Mouse (Mus musculus) gastrocnemius, postnatal 36 days (tissue): ENCODE measurements around the gene Ccdc77. TPM values are rescaled to one million over a fixed set of nuclear protein-coding genes. Genes with fewer than 3 reads are reported as not detected.
"Not testable (repeated sequence)": the region's sequence is repeated elsewhere in the genome, so short reads cannot be mapped to it uniquely, and the experiment has no call there.

Source experiments
- DNase-seq, 2 experiments: peaks; one replicate each; pipeline ENCODE4 v3.0.0; 2022
- intact Hi-C: fragments of 180-260 bp; cut with DNase I; formaldehyde crosslinking; loops from one replicate; pipeline ENCODE4 v1.15.1; 2025
- total RNA-seq, 2 experiments: library from RNA; stranded (reverse); gene quantifications; 2 replicates each; pipeline ENCODE4 v1.2.3; 2021

Ccdc77 gene
- total RNA-seq, 2 experiments from 2014 or later, result 3.5 to 4.4 TPM

GRCm38 (mm10) chr6:120318303-120318940 lies 45.8 kb downstream of the Ccdc77 start:
- intact Hi-C loops, result no loop called here
- DNase-seq, result no peak

DNA sequence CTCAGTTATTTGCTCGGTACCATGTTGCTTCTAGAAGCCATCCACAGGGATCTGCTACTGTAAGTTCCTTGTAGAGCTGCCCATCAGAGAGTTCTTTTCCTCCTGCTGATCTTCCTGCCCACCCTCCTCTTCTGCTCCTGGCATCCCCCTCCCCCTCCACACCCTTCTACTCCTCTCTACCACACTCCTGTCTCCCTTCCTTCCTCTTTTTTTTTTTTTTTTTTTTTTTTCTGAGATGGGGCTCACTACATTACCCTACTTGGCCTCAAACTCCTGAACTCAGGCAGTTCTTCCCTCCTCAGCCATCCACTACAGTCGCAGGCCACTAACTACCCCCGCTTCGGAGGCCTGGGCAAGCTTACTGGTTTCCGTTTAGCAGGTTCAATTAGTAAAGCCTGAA lies 51.7 kb downstream of the Ccdc77 start:
- intact Hi-C loops, result no loop called here
- DNase-seq, result no peak

GRCm38 (mm10) chr6:120309787-120310186 lies 54.4 kb downstream of the Ccdc77 start:
- no peak for DNase-seq
- intact Hi-C loops, result no loop called here

DNA sequence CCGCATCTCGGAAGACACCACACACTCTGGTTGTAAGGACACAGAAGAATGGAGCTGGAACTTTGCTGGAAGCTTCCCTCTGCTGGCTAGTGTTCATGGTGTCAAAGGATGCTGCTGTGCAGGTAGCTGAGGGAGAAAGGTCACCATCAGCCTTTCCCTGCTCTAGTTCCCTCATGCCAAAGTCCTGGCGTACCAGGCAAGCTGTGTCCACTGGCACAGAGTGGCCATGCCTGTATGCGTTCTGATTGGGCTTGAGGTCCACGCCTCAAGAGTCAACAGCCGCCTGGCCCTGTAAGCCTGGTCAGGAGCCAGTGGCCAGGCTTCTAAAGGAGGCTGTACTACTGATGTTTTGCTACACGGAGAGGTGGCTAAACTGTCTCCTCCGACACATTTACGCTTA lies 54.8 kb downstream of the Ccdc77 start:
- no peak for DNase-seq

GRCm38 (mm10) chr6:120306859-120307594 lies 57.1 kb downstream of the Ccdc77 start:
- DNase-seq, result no peak
- intact Hi-C loops, result no loop called here

More for the DNA sequence above, 54.8 kb downstream of the Ccdc77 start:
- intact Hi-C loops, result no loop called here

GRCm38 (mm10) chr6:120302755-120303316 lies 61.3 kb downstream of the Ccdc77 start:
- DNase-seq, result no peak
- intact Hi-C loops, result no loop called here

DNA sequence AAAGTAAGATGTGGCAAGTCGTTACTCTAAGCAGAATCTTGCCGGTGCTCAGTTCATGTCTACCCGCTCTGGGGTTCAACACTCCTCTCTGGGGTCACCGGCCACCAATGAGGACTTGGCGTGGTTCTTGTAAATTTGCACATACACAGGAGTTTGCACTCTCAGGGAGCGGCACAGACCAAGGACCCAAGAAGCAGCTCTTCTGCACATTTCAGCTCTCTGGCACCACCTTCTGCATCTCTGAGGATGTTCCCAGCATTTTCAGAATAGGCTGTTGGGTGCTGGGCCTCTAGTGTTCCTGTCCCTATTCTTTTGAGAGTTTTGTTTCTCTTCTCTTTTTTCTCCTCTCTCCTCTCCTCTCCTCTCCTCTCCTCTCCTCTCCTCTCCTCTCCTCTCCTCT lies 63.0 kb downstream of the Ccdc77 start:
- no peak for DNase-seq
- intact Hi-C loops, result loop anchor here (1.0 kb wide), 1 partner anchor 79 kb away; no protein-coding TSS in a partner anchor

DNA sequence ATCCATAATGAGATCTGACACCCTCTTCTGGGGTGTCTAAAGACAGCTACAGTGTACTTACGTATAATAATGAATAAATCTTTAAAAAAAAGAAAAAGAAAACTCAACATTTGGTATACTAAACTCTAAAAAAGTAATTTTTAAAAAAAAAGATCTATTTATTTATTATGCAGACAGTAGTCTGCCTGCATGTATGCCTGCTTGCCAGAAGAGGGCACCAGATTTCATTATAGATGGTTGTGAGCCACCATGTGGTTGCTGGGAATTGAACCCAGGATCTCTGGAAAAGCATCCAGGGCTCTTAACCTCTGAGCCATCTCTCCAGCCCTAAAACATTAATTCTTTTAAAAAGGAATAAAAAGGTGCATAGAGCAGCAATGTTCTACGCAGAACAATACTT lies 67.6 kb downstream of the Ccdc77 start:
- intact Hi-C loops, result not testable (repeated sequence)

DNA sequence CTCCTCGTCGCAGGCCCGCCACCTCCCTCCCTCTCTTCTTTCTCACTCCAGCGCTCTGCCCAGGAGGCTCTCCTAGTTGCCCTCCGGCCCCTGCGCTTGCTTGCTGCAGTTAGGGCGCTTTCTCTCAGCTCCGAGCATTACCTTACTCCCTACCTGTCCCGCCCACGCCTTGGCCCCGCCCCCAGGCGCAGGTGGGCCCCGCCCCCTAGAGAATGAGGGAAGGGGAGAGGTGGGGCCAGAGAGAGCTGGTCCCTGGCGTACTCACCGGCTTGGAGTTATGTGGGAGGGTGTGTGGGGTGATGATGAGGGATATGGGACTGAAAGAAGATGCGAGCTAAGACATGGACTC lies 69.4 kb downstream of the Ccdc77 start:
- intact Hi-C loops, result no loop called here
- DNase-seq, result no peak

More for the DNA sequence above, 67.6 kb downstream of the Ccdc77 start:
- DNase-seq, result not testable (repeated sequence)

GRCm38 (mm10) chr6:120294056-120294784 lies 70.0 kb downstream of the Ccdc77 start, which contains the start of the genes D330020A13Rik and B4galnt3:
D330020A13Rik (plus strand) TSS chr6:120294364.
B4galnt3 (minus strand) TSS chr6:120294559.
- peak in 1 of 2 experiments; percentile 8 for DNase-seq
- intact Hi-C loops, result no loop called here

DNA sequence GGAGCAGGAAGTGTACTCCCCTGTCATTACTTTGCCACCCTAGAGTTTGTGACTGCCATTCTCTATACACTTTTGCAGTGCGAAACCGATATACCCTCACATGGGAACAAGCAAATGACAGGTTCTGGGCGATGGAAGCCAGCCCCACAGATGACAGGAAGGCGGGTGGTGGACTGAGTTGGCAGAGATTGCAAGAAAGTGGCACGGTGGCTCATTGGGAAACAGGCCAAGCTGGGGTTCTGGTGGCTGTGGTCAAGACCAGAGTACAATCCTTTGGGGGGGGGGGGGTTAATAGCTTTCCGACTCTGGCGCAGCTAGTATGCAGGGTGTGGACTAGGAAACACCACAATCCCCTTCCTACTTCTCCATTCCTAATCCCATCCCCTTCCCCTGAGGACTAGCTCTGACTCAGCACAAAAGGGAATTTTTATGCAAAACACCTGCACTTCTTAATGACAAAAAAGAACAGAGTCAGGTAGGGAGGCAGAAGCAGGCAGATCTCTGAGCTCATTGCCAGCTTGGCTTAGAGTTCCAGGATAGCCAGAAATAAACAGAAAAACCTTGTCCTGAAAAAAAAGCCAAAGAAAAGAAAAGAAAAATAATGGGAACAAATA lies 72.7 kb downstream of the Ccdc77 start:
- DNase-seq, result no peak
- intact Hi-C loops, result no loop called here

DNA sequence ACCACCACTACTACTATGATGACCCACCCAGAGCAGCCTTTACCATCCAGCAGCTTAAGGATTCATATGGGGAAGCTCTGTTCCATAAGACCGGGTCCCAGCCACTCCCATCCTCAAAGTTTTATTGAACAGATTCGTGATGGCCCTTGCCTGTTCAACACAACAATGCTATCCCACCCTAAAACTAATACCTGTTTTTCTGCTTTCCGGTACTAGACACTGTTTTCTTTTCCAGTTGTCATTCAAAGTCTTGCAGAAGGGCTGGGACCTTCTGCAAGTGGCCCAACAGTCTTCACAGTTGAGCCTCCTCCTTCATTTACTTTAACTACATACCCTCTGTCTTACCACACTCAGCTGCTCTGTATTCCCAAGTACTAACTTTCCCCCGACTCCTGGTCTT lies 74.7 kb downstream of the Ccdc77 start:
- no peak for DNase-seq

GRCm38 (mm10) chr6:120288541-120288940 lies 75.6 kb downstream of the Ccdc77 start:
- intact Hi-C loops, result no loop called here
- no peak for DNase-seq

More for the DNA sequence above, 74.7 kb downstream of the Ccdc77 start:
- intact Hi-C loops, result no loop called here

- no peak for DNase-seq
- intact Hi-C loops, result no loop called here
These were observed 76.9 kb downstream of the Ccdc77 start for GRCm38 (mm10) chr6:120287279-120287678.

DNA sequence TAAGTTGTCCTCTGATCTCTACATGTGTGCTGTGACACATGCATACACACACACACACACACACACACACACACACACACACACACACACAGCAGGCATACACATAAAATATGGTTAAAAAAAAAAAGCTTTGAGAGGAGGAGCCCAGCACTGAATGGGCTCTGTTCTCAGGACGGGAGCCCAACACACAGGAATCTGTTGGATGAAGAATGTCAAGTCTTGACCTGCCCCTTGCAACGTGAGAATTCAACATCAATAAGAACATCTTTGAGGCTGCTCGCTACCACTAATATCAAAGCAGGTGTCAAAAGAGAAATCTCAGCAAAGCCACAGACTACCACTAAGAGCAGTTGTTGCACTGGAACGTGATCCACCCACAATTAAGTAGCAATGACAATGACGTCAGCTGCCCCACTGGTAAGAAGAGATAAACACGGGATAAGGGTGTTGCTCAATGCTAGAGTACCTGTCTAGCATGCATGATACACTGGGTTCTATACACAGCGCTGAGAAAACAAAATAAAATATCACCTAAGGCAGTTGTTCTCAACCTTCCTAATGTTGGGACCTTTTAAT lies 87.2 kb downstream of the Ccdc77 start:
- intact Hi-C loops, result no loop called here

GRCm38 (mm10) chr6:120275301-120275700 lies 88.9 kb downstream of the Ccdc77 start:
- intact Hi-C loops, result no loop called here
- no peak for DNase-seq

More for the DNA sequence above, 87.2 kb downstream of the Ccdc77 start:
- no peak for DNase-seq

GRCm38 (mm10) chr6:120274887-120275286 lies 89.3 kb downstream of the Ccdc77 start:
- intact Hi-C loops, result no loop called here
- DNase-seq, result peak; percentile 37 to 42
